Mouse (Mus musculus) MEL (cell line): ENCODE data around the gene Gm45902.

Experiments
- ELF1 ChIP-seq: IDR thresholded peaks from 2 replicates; pipeline ENCODE4 v1.6.1; 2014; ENCODE audit warnings: low read depth, mild to moderate bottlenecking, inconsistent platforms, low read length, improper control_type of control experiment, moderate library complexity
- EP300 ChIP-seq, 2 experiments: IDR thresholded peaks; 2 replicates each; pipeline ENCODE4 v1.6.1; 2011; ENCODE audit warnings: improper control_type of control experiment in 2 of 2, low read length in 2 of 2, low read depth in 1 of 2, mild to moderate bottlenecking in 1 of 2
- ETS1 ChIP-seq: IDR thresholded peaks from 2 replicates; pipeline ENCODE4 v1.6.1; 2012; ENCODE audit warnings: low read depth, mild to moderate bottlenecking, inconsistent platforms, low read length, improper control_type of control experiment, moderate library complexity
- MAX ChIP-seq: IDR thresholded peaks from 2 replicates; pipeline ENCODE4 v1.6.1; 2011; ENCODE audit warnings: low read length, improper control_type of control experiment

- TF ChIP-seq MAX (no peak), ELF1 (no peak), EP300 (IDR thresholded peaks at IDR 0.05; ENCODE audit: low read depth in 1 of 2, low read length in 2 of 2) (no peak), ETS1 (no peak)
Measured at GRCm38 (mm10) chr2:3522558-3522957, 10.0 kb upstream of the Gm45902 start.
